Mouse (Mus musculus): Measurements from ENCODE around the gene Gm7980.
"Not testable (repeated sequence)": the region's sequence is repeated elsewhere in the genome, so short reads cannot be mapped to it uniquely, and the experiment has no call there.

The Gm7980 gene

GRCm38 (mm10) chr14:41907190-41907589 is at the start of gene Gm7980:
Gene Gm7980, minus strand, starts transcription at chr14:41907290.
- not testable (repeated sequence) for DNase-seq (ENCODE audit: low read depth, low spot score)

DNA sequence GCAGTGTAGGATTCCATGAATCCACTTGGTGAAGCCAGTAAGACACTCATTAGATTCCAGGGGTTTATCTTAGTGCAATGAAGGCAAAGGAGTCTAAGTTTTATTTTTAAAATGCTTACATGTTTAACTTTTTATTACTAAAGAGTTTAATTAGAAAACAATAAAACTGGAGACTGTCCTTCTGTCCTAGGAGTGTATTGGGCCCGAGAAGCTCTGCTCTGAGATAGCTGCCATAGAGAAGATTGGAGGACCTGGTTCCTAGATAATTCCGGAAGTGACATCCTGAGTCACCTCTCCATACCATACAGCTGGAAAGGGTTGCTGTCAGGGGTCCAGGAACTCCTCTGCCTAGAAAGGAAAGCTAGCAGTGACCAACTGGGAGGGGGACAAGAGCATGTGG is 36.6 kb upstream of the Gm7980 start, which contains the start of gene 1700024B05Rik:
Gene 1700024B05Rik (plus strand): TSS at position 301 of the 400 bp plus-strand sequence.
- DNase-seq (ENCODE audit: low read depth, low spot score), result not testable (repeated sequence)

DNA sequence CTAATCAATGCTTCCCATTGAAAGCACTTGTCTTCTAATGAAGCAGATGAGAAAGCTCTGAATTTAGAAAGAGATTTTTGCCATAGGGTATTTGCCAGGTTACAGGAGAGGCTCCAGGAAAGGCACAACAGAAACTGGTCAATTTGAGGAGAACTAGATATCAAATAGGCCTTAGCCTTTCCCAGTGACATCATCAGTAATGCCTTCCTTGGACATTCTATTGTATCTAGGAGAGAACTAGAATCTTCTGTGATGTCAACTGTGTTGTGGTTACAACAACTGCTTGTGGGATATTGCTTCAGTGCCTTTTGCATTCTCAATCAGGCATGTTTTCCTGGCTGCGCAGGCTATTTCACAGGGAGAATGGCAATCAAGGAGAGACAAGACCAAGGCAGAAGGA is 17.6 kb upstream of the Gm7980 start, which contains the start of gene 1700049E17Rik1:
Gene 1700049E17Rik1 (plus strand): TSS at position 301 of the 400 bp plus-strand sequence.
- not testable (repeated sequence) for DNase-seq (ENCODE audit: low read depth, low spot score)
